Mouse (Mus musculus): ENCODE results near the gene Prox1. TPM values are rescaled to one million over a fixed set of nuclear protein-coding genes. Genes with fewer than 3 reads are reported as not detected.

Prox1 gene
- 12.1 and 13.9 TPM in 2 replicates for polyA plus RNA-seq (2014; fragmentation: Nextera tagmentation; extraction: Ambion mirVana)

DNA sequence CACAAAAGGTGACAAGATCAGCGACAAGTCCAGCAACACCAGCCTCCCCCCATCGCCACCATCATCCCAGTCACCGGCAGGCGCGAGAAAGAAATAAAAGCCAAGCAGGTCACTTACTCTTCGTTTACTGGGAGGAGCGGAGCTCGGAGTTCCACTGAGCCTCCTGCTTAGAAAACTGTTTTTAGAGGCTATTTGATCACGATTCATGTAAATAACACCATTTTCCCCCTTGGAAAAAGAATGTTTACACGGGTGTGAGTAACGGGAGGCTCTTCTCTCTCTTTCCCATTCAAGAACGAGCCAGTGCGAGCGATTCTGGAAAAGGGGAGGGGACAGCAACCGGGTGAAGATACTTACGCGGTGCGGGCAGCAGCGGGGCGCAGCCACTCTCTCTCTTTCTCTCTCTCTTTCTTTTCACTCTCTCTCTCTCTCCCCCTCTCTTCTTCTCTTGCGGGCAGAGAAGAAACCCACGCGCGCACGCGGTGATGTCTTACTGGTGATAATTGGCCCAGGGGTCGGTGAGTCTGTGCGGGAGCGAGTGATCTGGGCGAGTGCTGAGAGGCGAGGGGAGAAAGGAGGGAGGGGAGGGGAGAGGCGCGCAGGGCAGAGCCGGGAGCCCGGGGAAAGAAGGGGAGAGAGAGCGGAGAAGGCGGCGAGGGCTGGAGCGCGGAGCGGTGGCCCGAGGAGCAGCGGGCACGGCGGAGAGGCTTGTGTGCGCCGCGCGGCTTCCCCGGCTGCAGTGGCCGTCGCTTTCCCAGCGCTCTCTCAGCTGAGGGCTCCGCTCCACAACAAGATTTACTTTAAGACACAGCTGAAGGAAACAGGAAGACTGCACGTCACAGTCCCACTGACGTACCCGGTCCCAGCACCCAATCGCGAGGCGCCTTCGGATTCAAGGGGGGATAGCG, at the start of gene Prox1:
Prox1 (minus strand) TSS at position 804 of the 908 bp plus-strand sequence.
- H3K36me3 ChIP-seq (ENCODE audit: control insufficient read depth, insufficient read depth, low read length), result no peaks in the 10 kb centered on the region
- WGBS, result under 1% methylated on average over 62 of the region's 62 CpGs

DNA sequence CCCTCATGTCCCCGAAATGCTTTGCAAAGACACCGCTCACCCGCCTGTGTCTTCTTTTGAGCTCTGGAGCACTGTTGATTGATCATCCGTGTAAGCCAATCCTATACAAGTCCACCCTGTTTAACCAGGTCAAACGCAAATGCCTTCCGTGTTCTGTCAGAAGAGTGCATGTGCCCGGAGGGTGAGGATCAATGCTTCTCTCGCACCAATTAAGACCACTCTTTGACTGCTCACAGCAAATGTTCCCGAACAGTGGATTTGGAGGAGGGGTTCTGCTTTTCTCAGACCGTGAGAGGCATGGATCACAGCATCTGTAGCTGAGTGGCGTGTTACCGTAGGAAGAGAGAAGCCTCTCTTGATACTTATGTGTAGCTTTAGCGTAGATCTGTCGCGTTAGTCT, 46.1 kb upstream of the Prox1 start:
- ATAC-seq (replicated peaks; ENCODE audit: low FRiP score) (no peak), DNase-seq (ENCODE audit: low spot score) (no peak)
- Histone ChIP-seq H3K4me1 (replicated peaks; ENCODE audit: control insufficient read depth, insufficient read depth, low read length) (no peaks in the 10 kb centered on the region), H3K27ac (ENCODE audit: low read depth, low read length) (no peak overlapping the region), H3K27me3 (replicated peaks; ENCODE audit: control insufficient read depth, insufficient read depth, low read length) (no peaks in the 10 kb centered on the region), H3K4me2 (no peak overlapping the region), H3K4me3 (ENCODE audit: low read depth, low read length) (no peak overlapping the region), H3K9me3 (ENCODE audit: control insufficient read depth, low read length) (no peaks in the 10 kb centered on the region), H3K9ac (ENCODE audit: low read depth, low read length) (no peak overlapping the region), H3K36me3 (ENCODE audit: control insufficient read depth, insufficient read depth, low read length) (no peaks in the 10 kb centered on the region)
- WGBS, result 85% methylated on average over 15 of the region's 15 CpGs

More for the DNA sequence above, at the start of gene Prox1:
- Histone ChIP-seq H3K9ac (ENCODE audit: low read depth, low read length) (peak within 1 kb of the TSS; percentile 62), H3K27me3 (replicated peaks; ENCODE audit: control insufficient read depth, insufficient read depth, low read length) (peaks cover 73% of the 10 kb centered on the region), H3K4me2 (peak within 1 kb of the TSS; percentile 74), H3K4me3 (ENCODE audit: low read depth, low read length) (peak within 1 kb of the TSS; percentile 63), H3K9me3 (ENCODE audit: control insufficient read depth, low read length) (no peaks in the 10 kb centered on the region), H3K27ac (ENCODE audit: low read depth, low read length) (peak within 1 kb of the TSS; percentile 81), H3K4me1 (replicated peaks; ENCODE audit: control insufficient read depth, insufficient read depth, low read length) (peaks cover 27% of the 10 kb centered on the region)
- ATAC-seq (replicated peaks; ENCODE audit: low FRiP score) (peak; percentile 70), DNase-seq (ENCODE audit: low spot score) (peak; percentile 81)

- H3K9me3 ChIP-seq (ENCODE audit: control insufficient read depth, low read length), result no peaks in the 10 kb centered on the region
These were observed 44.1 kb upstream of the Prox1 start for GRCm38 (mm10) chr1:190214626-190215025.

GRCm38 (mm10) chr1:190213175-190213574, 42.7 kb upstream of the Prox1 start:
- Histone ChIP-seq H3K27me3 (replicated peaks; ENCODE audit: control insufficient read depth, insufficient read depth, low read length) (no peaks in the 10 kb centered on the region), H3K9me3 (ENCODE audit: control insufficient read depth, low read length) (no peaks in the 10 kb centered on the region), H3K27ac (ENCODE audit: low read depth, low read length) (no peak overlapping the region), H3K4me2 (no peak overlapping the region), H3K36me3 (ENCODE audit: control insufficient read depth, insufficient read depth, low read length) (no peaks in the 10 kb centered on the region), H3K9ac (ENCODE audit: low read depth, low read length) (no peak overlapping the region), H3K4me3 (ENCODE audit: low read depth, low read length) (no peak overlapping the region), H3K4me1 (replicated peaks; ENCODE audit: control insufficient read depth, insufficient read depth, low read length) (no peaks in the 10 kb centered on the region)
- ATAC-seq (replicated peaks; ENCODE audit: low FRiP score) (no peak), DNase-seq (ENCODE audit: low spot score) (no peak)
- 86% methylated on average over 6 of the region's 6 CpGs for WGBS

More at GRCm38 (mm10) chr1:190214626-190215025, 44.1 kb upstream of the Prox1 start:
- DNase-seq (ENCODE audit: low spot score) (no peak), ATAC-seq (replicated peaks; ENCODE audit: low FRiP score) (no peak)
- Histone ChIP-seq H3K4me2 (no peak overlapping the region), H3K4me1 (replicated peaks; ENCODE audit: control insufficient read depth, insufficient read depth, low read length) (no peaks in the 10 kb centered on the region), H3K27ac (ENCODE audit: low read depth, low read length) (no peak overlapping the region), H3K9ac (ENCODE audit: low read depth, low read length) (no peak overlapping the region), H3K4me3 (ENCODE audit: low read depth, low read length) (no peak overlapping the region), H3K36me3 (ENCODE audit: control insufficient read depth, insufficient read depth, low read length) (no peaks in the 10 kb centered on the region), H3K27me3 (replicated peaks; ENCODE audit: control insufficient read depth, insufficient read depth, low read length) (no peaks in the 10 kb centered on the region)
- WGBS, result 60% methylated on average over 7 of the region's 7 CpGs

DNA sequence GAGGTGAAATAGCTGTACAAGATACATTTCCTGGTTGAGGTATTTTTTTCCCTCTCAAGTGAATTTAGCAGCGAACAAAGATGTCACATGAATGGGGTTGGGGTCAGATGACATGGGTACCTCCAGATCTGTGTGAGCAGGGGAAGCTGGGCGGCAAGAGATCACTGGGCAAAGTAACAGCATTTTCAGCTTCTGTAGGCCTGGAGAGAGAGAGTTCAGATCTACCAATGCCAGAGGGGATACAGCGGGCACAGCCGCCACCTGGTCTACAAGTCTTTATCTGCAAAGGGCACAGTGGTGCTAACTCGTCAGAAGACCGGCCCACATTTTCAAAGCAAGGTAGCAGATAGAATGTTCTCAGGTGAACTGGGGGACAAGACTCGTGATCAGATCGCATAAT, 36.7 kb upstream of the Prox1 start:
- no peaks in the 10 kb centered on the region for H3K9me3 ChIP-seq (ENCODE audit: control insufficient read depth, low read length)
- no peak overlapping the region for H3K4me2 ChIP-seq
- H3K4me1 ChIP-seq (replicated peaks; ENCODE audit: control insufficient read depth, insufficient read depth, low read length), result no peaks in the 10 kb centered on the region
- no peak overlapping the region for H3K9ac ChIP-seq (ENCODE audit: low read depth, low read length)
- no peaks in the 10 kb centered on the region for H3K27me3 ChIP-seq (replicated peaks; ENCODE audit: control insufficient read depth, insufficient read depth, low read length)
- 84% methylated on average over 8 of the region's 8 CpGs for WGBS
- no peak for ATAC-seq (replicated peaks; ENCODE audit: low FRiP score)
- H3K4me3 ChIP-seq (ENCODE audit: low read depth, low read length), result no peak overlapping the region
- no peak for DNase-seq (ENCODE audit: low spot score)
- no peak overlapping the region for H3K27ac ChIP-seq (ENCODE audit: low read depth, low read length)
- H3K36me3 ChIP-seq (ENCODE audit: control insufficient read depth, insufficient read depth, low read length), result no peaks in the 10 kb centered on the region

- no peak overlapping the region for H3K9ac ChIP-seq (ENCODE audit: low read depth, low read length)
- WGBS, result 92% methylated on average over 2 of the region's 2 CpGs
- no peaks in the 10 kb centered on the region for H3K36me3 ChIP-seq (ENCODE audit: control insufficient read depth, insufficient read depth, low read length)
- H3K9me3 ChIP-seq (ENCODE audit: control insufficient read depth, low read length), result no peaks in the 10 kb centered on the region
- H3K4me2 ChIP-seq, result no peak overlapping the region
- no peak overlapping the region for H3K4me3 ChIP-seq (ENCODE audit: low read depth, low read length)
- ATAC-seq (replicated peaks; ENCODE audit: low FRiP score), result no peak
- no peaks in the 10 kb centered on the region for H3K4me1 ChIP-seq (replicated peaks; ENCODE audit: control insufficient read depth, insufficient read depth, low read length)
- H3K27me3 ChIP-seq (replicated peaks; ENCODE audit: control insufficient read depth, insufficient read depth, low read length), result no peaks in the 10 kb centered on the region
- no peak overlapping the region; the same call in 1 of the 2 replicates for H3K27ac ChIP-seq (ENCODE audit: low read depth, low read length)
- no peak for DNase-seq (ENCODE audit: low spot score)
These were observed 35.2 kb upstream of the Prox1 start for GRCm38 (mm10) chr1:190205691-190206090.

DNA sequence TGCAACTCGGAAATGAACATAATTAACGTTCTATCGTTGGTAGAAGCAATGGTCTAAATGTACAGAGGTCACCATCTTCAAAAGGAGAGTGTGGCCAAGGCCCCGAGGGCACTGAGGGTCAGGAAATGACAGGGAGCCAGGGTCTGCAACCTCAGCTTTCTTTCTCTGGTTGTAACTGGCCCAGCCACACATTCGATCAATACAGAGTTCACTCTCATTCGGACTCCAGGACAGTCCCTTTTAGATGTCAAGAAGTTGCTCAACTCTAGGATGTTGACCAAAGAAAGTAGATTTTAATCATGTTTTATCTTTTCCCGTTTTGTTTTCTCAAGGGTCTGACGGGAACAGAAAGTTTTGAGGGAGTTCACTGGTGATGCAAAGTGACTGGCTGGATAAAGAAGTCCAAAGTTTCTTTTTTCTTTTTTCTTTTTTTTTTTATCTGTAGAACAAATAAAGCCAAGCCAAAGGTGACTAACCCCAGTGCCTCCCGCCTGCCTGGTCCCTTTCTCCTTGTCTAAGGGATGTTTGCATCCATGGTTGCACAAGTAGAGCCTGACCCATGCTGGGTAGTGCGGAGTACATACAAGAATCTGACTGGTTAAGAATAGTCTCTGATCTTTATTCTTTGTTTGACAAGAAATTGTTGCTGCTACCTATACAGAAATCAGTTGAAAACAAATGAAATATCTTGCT, 34.0 kb upstream of the Prox1 start:
- Histone ChIP-seq H3K9me3 (ENCODE audit: control insufficient read depth, low read length) (no peaks in the 10 kb centered on the region), H3K27me3 (replicated peaks; ENCODE audit: control insufficient read depth, insufficient read depth, low read length) (no peaks in the 10 kb centered on the region), H3K9ac (ENCODE audit: low read depth, low read length) (no peak overlapping the region), H3K4me2 (no peak overlapping the region), H3K36me3 (ENCODE audit: control insufficient read depth, insufficient read depth, low read length) (no peaks in the 10 kb centered on the region), H3K4me3 (ENCODE audit: low read depth, low read length) (no peak overlapping the region), H3K27ac (ENCODE audit: low read depth, low read length) (no peak overlapping the region), H3K4me1 (replicated peaks; ENCODE audit: control insufficient read depth, insufficient read depth, low read length) (no peaks in the 10 kb centered on the region)
- DNase-seq (ENCODE audit: low spot score) (no peak), ATAC-seq (replicated peaks; ENCODE audit: low FRiP score) (peak; percentile 71)
- WGBS, result 56% methylated on average over 10 of the region's 10 CpGs

DNA sequence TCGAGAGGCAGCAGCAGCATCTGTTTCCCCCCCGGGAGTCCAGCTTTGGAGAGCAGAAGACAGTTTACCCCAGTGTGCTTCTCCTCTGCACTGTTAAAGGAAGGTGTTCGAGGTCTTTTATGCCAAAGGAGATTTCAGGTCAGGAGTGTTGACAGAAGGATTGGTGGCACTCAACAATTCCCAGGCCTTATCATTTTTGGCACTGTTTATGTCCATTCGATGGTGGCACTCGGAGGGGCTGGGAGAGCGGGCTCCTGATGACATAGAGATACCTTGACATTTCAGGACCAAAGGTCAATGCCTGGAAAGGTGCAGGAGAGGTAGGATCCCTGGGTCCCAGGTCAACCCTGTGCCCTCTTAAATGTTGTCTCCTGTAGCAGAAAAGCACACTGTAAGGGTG, 31.2 kb upstream of the Prox1 start:
- ATAC-seq (replicated peaks; ENCODE audit: low FRiP score) (no peak), DNase-seq (ENCODE audit: low spot score) (no peak)
- Histone ChIP-seq H3K4me2 (no peak overlapping the region), H3K4me3 (ENCODE audit: low read depth, low read length) (no peak overlapping the region), H3K27ac (ENCODE audit: low read depth, low read length) (no peak overlapping the region), H3K27me3 (replicated peaks; ENCODE audit: control insufficient read depth, insufficient read depth, low read length) (no peaks in the 10 kb centered on the region), H3K36me3 (ENCODE audit: control insufficient read depth, insufficient read depth, low read length) (no peaks in the 10 kb centered on the region), H3K9ac (ENCODE audit: low read depth, low read length) (no peak overlapping the region), H3K9me3 (ENCODE audit: control insufficient read depth, low read length) (no peaks in the 10 kb centered on the region), H3K4me1 (replicated peaks; ENCODE audit: control insufficient read depth, insufficient read depth, low read length) (no peaks in the 10 kb centered on the region)
- 74% methylated on average over 6 of the region's 6 CpGs for WGBS
